Mouse (Mus musculus) brain, embryonic 14.5 days (tissue): ENCODE data around the gene Rab11fip4.

Experiments
- CTCF ChIP-seq: fragments of 200-500 bp; IDR thresholded peaks from 2 replicates; pipeline ENCODE4 v1.5.1; 2012; ENCODE audit warnings: inconsistent platforms, mild to moderate bottlenecking, moderate library complexity, borderline replicate concordance; ENCODE audit not compliant: insufficient read depth, insufficient read length; ENCODE audit errors: extremely low read depth
- POLR2A ChIP-seq: fragments of 200-500 bp; IDR thresholded peaks from 2 replicates; pipeline ENCODE4 v1.6.1; 2012; ENCODE audit warnings: mild to moderate bottlenecking, inconsistent platforms, borderline replicate concordance; ENCODE audit not compliant: poor library complexity, insufficient read depth, insufficient read length, severe bottlenecking; ENCODE audit errors: extremely low read depth

GRCm38 (mm10) chr11:79746552-79747102 lies 155.6 kb downstream of the Rab11fip4 start:
- TF ChIP-seq POLR2A (no peak), CTCF (no peak)
